Mouse (Mus musculus) CH12.LX (cell line): ENCODE results near the gene Arl15. TPM values are rescaled to one million over a fixed set of nuclear protein-coding genes. Genes with fewer than 3 reads are reported as not detected.

Experiments used
- DNase-seq: peaks from one replicate; pipeline ENCODE4 v3.0.0-alpha.2; 2013; ENCODE audit errors: extremely low read depth
- H3K27ac ChIP-seq: 2 replicates; pipeline ENCODE4 v1.5.1; 2012; ENCODE audit warnings: low read depth, mild to moderate bottlenecking, control low read depth, moderate library complexity; ENCODE audit not compliant: insufficient read depth
- H3K27me3 ChIP-seq: replicated peaks from 2 replicates; pipeline ENCODE3; 2012; ENCODE audit warnings: inconsistent platforms
- H3K36me3 ChIP-seq, 2 experiments: replicated peaks in 1 of 2; 2 replicates each; pipeline versions ENCODE3 to v1.6.1; 2012; ENCODE audit warnings: inconsistent platforms in 1 of 2, low read length in 1 of 2, mild to moderate bottlenecking in 1 of 2, mixed read lengths in 1 of 2, moderate library complexity in 1 of 2; ENCODE audit not compliant: control insufficient read depth in 1 of 2, insufficient read depth in 1 of 2
- H3K4me1 ChIP-seq, 2 experiments: 2 replicates each; pipeline ENCODE4 v1.6.1; 2012; ENCODE audit warnings: inconsistent platforms in 1 of 2, moderate library complexity in 1 of 2; ENCODE audit not compliant: insufficient read depth in 2 of 2, control insufficient read depth in 1 of 2
- H3K4me2 ChIP-seq: 2 replicates; pipeline ENCODE4 v1.6.1; 2012; ENCODE audit warnings: low read depth, mild to moderate bottlenecking, control low read depth; ENCODE audit not compliant: poor library complexity, insufficient read depth, severe bottlenecking
- H3K4me3 ChIP-seq, 3 experiments: fragments of 150-350 bp in 1 of 3; sonication (generic) in 1 of 3; replicated peaks in 1 of 3; 2 replicates each; pipeline versions ENCODE3 to v1.5.1; 2011 to 2012; ENCODE audit warnings: low read depth in 2 of 3, low read length in 2 of 3, mild to moderate bottlenecking in 2 of 3, moderate library complexity in 2 of 3, control low read depth in 1 of 3, improper control_type of control experiment in 1 of 3, inconsistent platforms in 1 of 3, mixed read lengths in 1 of 3; ENCODE audit not compliant: poor library complexity in 1 of 3
- H3K79me2 ChIP-seq: replicated peaks from 2 replicates; pipeline ENCODE4 v1.6.1; 2012; ENCODE audit warnings: mild to moderate bottlenecking, moderate library complexity; ENCODE audit not compliant: control insufficient read depth, poor library complexity, insufficient read depth, severe bottlenecking; ENCODE audit errors: extremely low read depth
- H3K9ac ChIP-seq: 2 replicates; pipeline ENCODE4 v1.6.1; 2012; ENCODE audit warnings: low read depth, mild to moderate bottlenecking, control low read depth, moderate library complexity; ENCODE audit not compliant: insufficient read depth
- H3K9me3 ChIP-seq: replicated peaks from 2 replicates; pipeline ENCODE3; 2012; ENCODE audit warnings: low read length, inconsistent platforms, mixed read lengths
- CHD1 ChIP-seq: IDR thresholded peaks from 2 replicates; pipeline ENCODE4 v1.6.1; 2012; ENCODE audit warnings: low read depth, low read length, improper control_type of control experiment, inconsistent platforms
- CHD2 ChIP-seq: IDR thresholded peaks from 2 replicates; pipeline ENCODE4 v1.6.1; 2011; ENCODE audit warnings: low read length, improper control_type of control experiment
- E2F4 ChIP-seq: IDR thresholded peaks from 2 replicates; pipeline ENCODE4 v1.6.1; 2011; ENCODE audit warnings: low read depth, low read length, improper control_type of control experiment; ENCODE audit not compliant: insufficient replicate concordance
- ELF1 ChIP-seq: IDR thresholded peaks from 2 replicates; pipeline ENCODE4 v1.6.1; 2014; ENCODE audit warnings: low read depth, mild to moderate bottlenecking, inconsistent platforms, low read length, improper control_type of control experiment
- IRF4 ChIP-seq: IDR thresholded peaks from 2 replicates; pipeline ENCODE4 v1.6.1; 2014; ENCODE audit warnings: low read depth, mild to moderate bottlenecking, inconsistent platforms, low read length, improper control_type of control experiment
- JUND ChIP-seq: conservative IDR thresholded peaks from 2 replicates; pipeline ENCODE4 v1.6.1; 2011; ENCODE audit warnings: low read depth, low read length, improper control_type of control experiment
- MAFK ChIP-seq: IDR thresholded peaks from 2 replicates; pipeline ENCODE4 v1.6.1; 2011; ENCODE audit warnings: low read length, improper control_type of control experiment; ENCODE audit not compliant: insufficient replicate concordance
- MAX ChIP-seq: IDR thresholded peaks from 2 replicates; pipeline ENCODE4 v1.6.1; 2011; ENCODE audit warnings: low read length, improper control_type of control experiment
- MXI1 ChIP-seq: IDR thresholded peaks from 2 replicates; pipeline ENCODE4 v1.6.1; 2011; ENCODE audit warnings: mild to moderate bottlenecking, low read depth, low read length, improper control_type of control experiment
- NELFE ChIP-seq: IDR thresholded peaks from 2 replicates; pipeline ENCODE4 v1.6.1; 2011; ENCODE audit warnings: low read depth, low read length, improper control_type of control experiment
- NRF1 ChIP-seq: IDR thresholded peaks from 2 replicates; pipeline ENCODE4 v1.6.1; 2014; ENCODE audit warnings: low read depth, mild to moderate bottlenecking, inconsistent platforms, low read length, improper control_type of control experiment, moderate library complexity
- POLR2A ChIP-seq: IDR thresholded peaks from 2 replicates; pipeline ENCODE4 v1.6.1; 2011; ENCODE audit warnings: low read depth, mild to moderate bottlenecking, improper control_type of control experiment, low read length
- RAD21 ChIP-seq: IDR thresholded peaks from 2 replicates; pipeline ENCODE4 v1.6.1; 2011; ENCODE audit warnings: low read depth, mild to moderate bottlenecking, low read length, improper control_type of control experiment, moderate library complexity
- SIN3A ChIP-seq: IDR thresholded peaks from 2 replicates; pipeline ENCODE4 v1.6.1; 2012; ENCODE audit warnings: low read length, improper control_type of control experiment, inconsistent platforms
- TBP ChIP-seq: conservative IDR thresholded peaks from 2 replicates; pipeline ENCODE4 v1.6.1; 2011; ENCODE audit warnings: low read depth, low read length, improper control_type of control experiment
- UBTF ChIP-seq: IDR thresholded peaks from 2 replicates; pipeline ENCODE4 v1.6.1; 2012; ENCODE audit warnings: low read depth, mild to moderate bottlenecking, inconsistent platforms, low read length, improper control_type of control experiment, moderate library complexity
- dilution Hi-C: fragments of 300-500 bp; cut with MboI; formaldehyde crosslinking; loops from 2 replicates; pipeline ENCODE4 v1.14.3; 2020; ENCODE audit warnings: low sequenced_read_pairs; ENCODE audit not compliant: extremely low pct_unique_long_range_greater_than_20kb, extremely low pct_ligation_motif_present
- in situ Hi-C: fragments of 300-500 bp; cut with MboI; formaldehyde crosslinking; loops from 3 replicates; pipeline ENCODE4 v1.14.3; 2019; ENCODE audit warnings: low sequenced_read_pairs, low pct_ligation_motif_present, low pct_unique_long_range_greater_than_20kb, mixed read lengths
- polyA plus RNA-seq: library from polyadenylated mRNA; unstranded; fragments of >175 nt; gene quantifications from 2 replicates; pipeline ENCODE4 v1.2.1, GENCODE M21; 2012; ENCODE audit warnings: low read depth; ENCODE audit not compliant: insufficient read length
- total RNA-seq, 2 experiments: library from RNA; depleted of rRNA; stranded (reverse); fragments of 300-350 nt in 1 of 2; fragments of >200 nt in 1 of 2; gene quantifications; 2 replicates each; pipeline ENCODE4 v1.2.3; 2012 to 2014

Gene Arl15
- total and polyA plus RNA-seq, 3 experiments, result 2.2 to 5.2 (median 4.8) TPM

GRCm38 (mm10) chr13:114143247-114143646, 348.9 kb downstream of the Arl15 start:
- no peak overlapping the region for H3K9ac ChIP-seq
- TF ChIP-seq RAD21 (no peak), UBTF (no peak), ELF1 (no peak), IRF4 (no peak), MAX (no peak), SIN3A (no peak), JUND (no peak)
- H3K4me3 ChIP-seq, result no peak overlapping the region
- no peak overlapping the region for H3K27ac ChIP-seq
- DNase-seq, result no peak
- no peak overlapping the region for H3K4me2 ChIP-seq
- no peaks in the 10 kb centered on the region for H3K9me3 ChIP-seq
- no peaks in the 10 kb centered on the region for H3K27me3 ChIP-seq
- peaks cover 0 to 4% of the 10 kb centered on the region in 2 experiments; a peak in 1 of 4 replicates for H3K4me1 ChIP-seq
- dilution Hi-C loops, result no loop called here
- in situ Hi-C loops, result no loop called here
- no peaks in the 10 kb centered on the region for H3K79me2 ChIP-seq
- H3K36me3 ChIP-seq, result no peaks in the 10 kb centered on the region

- dilution Hi-C loops, result no loop called here
- Histone ChIP-seq H3K9ac (no peak overlapping the region), H3K27me3 (no peaks in the 10 kb centered on the region), H3K9me3 (no peaks in the 10 kb centered on the region), H3K4me2 (no peak overlapping the region), H3K27ac (no peak overlapping the region), H3K36me3 (no peaks in the 10 kb centered on the region), H3K79me2 (no peaks in the 10 kb centered on the region), H3K4me3 (no peak overlapping the region), H3K4me1 (peaks cover 0 to 4% of the 10 kb centered on the region in 2 experiments; a peak in 1 of 4 replicates)
- DNase-seq, result no peak
- in situ Hi-C loops, result no loop called here
- TF ChIP-seq MXI1 (no peak), NELFE (no peak), CHD1 (no peak), E2F4 (no peak), POLR2A (no peak), IRF4 (no peak), CHD2 (no peak), TBP (no peak), NRF1 (no peak), JUND (no peak), MAFK (no peak)
Measured at GRCm38 (mm10) chr13:114144052-114145046, 350.0 kb downstream of the Arl15 start.
